Mouse (Mus musculus) ovary, postnatal 10 days (tissue): ENCODE results near the gene Olfr250.
"Not testable (repeated sequence)": the region's sequence is repeated elsewhere in the genome, so short reads cannot be mapped to it uniquely, and the experiment has no call there.

Source experiments
- DNase-seq: peaks from one replicate; pipeline ENCODE4 v3.0.0; 2022; ENCODE audit warnings: low spot score

Gene Olfr250

DNA sequence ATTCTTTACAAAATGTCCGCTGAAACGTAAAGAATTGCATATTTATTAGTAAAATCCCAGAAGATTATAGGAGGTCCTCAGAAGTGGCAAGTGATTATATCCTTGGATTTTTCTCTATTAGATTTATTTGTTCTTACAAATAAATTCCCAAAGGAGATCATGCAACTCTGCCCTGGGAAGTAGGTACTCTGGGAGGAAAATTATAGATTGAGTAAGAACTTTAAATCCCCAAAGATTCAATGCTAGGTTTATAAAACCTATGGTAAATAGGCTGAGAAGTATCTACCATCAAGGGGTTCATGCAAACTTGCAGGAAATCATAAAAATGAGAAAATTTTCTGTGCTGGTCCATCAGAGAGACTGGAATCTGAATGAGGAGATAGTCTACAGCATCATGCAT is at the start of gene Olfr250:
TSS of gene Olfr250 (plus strand) at position 301 of the 400 bp plus-strand sequence.
- no peak for DNase-seq

DNA sequence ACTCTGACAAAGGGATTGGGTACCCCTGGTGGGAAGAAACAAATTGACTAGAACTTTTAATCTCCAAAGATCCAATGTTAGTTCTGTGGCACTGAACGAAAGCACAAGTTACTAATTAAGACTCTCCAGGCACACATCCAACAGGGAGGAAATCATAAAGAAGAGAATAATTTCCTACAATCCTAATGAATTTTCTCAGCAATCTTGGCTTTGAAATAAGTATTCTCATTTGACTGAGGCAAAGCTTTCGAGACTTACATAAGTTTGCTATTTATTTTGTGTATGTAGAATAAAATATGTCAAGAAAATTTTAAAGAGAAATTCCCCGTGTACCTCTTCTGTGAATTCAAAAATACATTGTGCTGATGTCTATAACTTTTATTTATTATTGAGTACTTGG is 37.9 kb upstream of the Olfr250 start, which contains the start of gene Olfr25:
TSS of gene Olfr25 (plus strand) at position 301 of the 400 bp plus-strand sequence.
- DNase-seq, result no peak

DNA sequence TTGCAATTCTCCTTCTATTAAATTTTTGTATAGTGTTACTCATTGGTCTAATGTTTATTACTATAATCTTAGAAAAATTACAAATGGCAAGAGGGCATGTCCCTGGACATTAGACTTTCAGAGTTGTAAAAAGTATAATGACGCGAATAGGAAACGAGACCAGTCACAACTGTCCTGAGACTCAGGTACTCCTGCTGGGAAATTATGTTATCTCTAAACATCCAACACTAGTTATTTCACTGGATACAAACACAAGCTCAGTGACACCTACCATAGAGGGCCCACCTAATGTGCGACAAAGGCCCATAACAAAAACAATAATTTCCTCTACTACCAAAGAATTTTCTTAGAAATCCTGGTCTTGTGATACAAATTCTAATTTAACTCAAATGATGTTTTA is 18.6 kb upstream of the Olfr250 start, which contains the start of gene Olfr898:
TSS of gene Olfr898 (plus strand) at position 301 of the 400 bp plus-strand sequence.
- DNase-seq, result no peak

DNA sequence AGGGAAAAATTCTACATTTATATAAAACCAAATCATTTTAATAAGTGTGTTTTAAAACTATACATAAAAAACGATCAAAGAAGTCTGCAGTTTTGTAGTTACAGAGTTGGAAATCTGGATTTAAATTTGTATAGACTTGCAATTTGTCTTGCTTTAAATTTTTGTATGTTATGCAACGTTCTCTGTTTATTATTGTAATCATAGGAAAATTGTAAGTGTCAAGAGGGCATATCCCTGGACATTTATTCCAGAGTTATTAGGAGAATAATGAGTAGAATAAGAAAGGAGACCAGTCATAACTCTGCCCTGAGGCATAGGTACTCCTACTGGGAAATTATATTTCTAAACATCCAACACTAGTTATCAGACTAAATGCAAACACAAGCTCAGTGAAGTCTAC is 10.1 kb downstream of the Olfr250 start, which contains the start of gene Olfr251:
TSS of gene Olfr251 (plus strand) at position 301 of the 400 bp plus-strand sequence.
- DNase-seq, result no peak

DNA sequence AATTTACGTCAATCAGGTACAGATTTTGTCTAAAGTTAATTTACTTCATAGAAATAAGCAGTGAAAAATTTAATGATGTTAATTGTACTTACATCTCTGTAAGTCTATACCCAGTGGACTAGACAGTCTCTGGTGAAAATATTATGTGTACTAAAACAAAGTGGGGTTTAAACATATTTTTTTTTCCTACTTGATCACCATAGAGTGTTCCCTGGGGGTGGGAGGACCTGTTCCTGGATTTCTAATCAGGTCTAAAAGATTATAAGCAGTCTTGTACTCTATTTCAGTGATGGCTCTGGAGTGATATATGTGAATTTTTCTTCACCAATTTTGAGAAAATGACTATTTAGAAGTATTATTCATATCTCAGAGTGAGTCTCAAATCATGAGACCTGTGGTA is 34.7 kb downstream of the Olfr250 start, which contains the start of gene Olfr147:
TSS of gene Olfr147 (plus strand) at position 301 of the 400 bp plus-strand sequence.
- DNase-seq, result no peak

DNA sequence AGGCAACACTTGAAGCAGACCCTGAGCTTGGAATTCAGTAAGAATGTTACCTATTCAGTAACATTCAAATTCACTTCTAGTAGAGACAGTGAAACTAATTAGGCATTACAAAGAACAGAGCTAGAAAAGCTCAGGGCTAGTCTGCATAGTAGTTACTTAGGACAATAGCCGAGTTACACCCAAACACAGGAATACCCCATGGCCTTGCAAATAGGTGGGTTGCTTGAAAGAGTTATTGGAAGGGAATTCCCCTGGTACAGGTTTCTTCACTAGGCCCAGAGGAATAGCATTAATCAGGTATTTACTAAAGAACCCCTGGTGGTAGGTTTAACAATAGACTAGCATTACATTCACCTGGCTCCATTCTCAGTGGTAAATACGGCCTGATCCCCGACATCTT is 40.8 kb downstream of the Olfr250 start:
- DNase-seq, result not testable (repeated sequence)

DNA sequence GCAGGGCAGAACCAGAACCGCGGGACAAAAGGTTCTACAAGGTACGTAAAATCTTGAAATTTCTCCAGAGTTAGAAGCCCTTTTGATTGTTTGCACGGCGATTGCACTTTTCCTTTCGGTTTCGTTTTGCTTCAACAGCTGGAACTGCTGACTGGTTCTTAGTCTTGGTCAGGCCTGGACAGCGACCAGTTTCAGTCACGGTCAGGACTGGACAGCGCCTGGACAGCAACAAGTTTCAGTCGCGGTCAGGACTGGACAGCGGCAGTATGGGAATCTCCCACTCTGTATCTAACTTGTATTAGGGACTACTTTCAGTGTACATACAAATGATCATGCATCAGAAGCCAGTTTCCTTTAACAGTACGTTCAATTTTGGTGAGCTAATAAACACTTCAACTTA is 46.8 kb downstream of the Olfr250 start:
- DNase-seq, result not testable (repeated sequence)
